8 mouse cellular contexts compared by ENCODE assay signal in genomic region chr11:97995564-97996288, GRCm38 (mm10). TPM values are rescaled to one million over a fixed set of nuclear protein-coding genes. Genes with fewer than 3 reads are reported as not detected.
A peak's percentile ranks its signal among the peaks of the same experiment; 100 is the strongest.
DNase-seq lines count a peak whose midpoint lies in the region; ATAC-seq lines count a peak whose summit lies in the region.

Arl5c (minus strand) TSS chr11:97996181.

- H3K36me3 ChIP-seq in intestine, embryonic 16.5 days (ENCODE audit: control insufficient read depth, insufficient read depth, low read length), result no peaks in the 10 kb centered on the region

- H3K27me3 ChIP-seq in intestine, embryonic 16.5 days (replicated peaks; ENCODE audit: control insufficient read depth, insufficient read depth, low read length), result no peaks in the 10 kb centered on the region

- intact Hi-C loops in gastrocnemius, postnatal 14 days (cut with DNase I; ENCODE audit: low total_unique reads), result no loop called here

- 0 out of 2 replicates have a peak within 1 kb of the TSS, but pooled peaks have one; percentile 14 for H3K27ac ChIP-seq in intestine, embryonic 16.5 days (ENCODE audit: low read length)

- H3K4me3 ChIP-seq in intestine, embryonic 16.5 days (ENCODE audit: low read length), result peak within 1 kb of the TSS; percentile 55

- DNase-seq in cerebellum, adult 18-20 months, result peak; percentile 28 to 30
- DNase-seq in cerebellum, adult 8-10 months, result no peak
- DNase-seq in adrenal gland, postnatal 14 days, result peak; percentile 75
- DNase-seq in gastrocnemius, postnatal 14 days, result peak; percentile 69
- DNase-seq in lung, postnatal 36 days, result peak; percentile 54
- peak; percentile 48 for DNase-seq in spleen, adult 12 weeks (ENCODE audit: low spot score)
- DNase-seq in cerebellum, postnatal 4 days (ENCODE audit: low spot score in 2 of 2), result no peak

- peak within 1 kb of the TSS; percentile 65 for H3K9ac ChIP-seq in intestine, embryonic 16.5 days (ENCODE audit: low read depth, low read length)

- peak; percentile 64 for ATAC-seq in intestine, embryonic 16.5 days

- no peaks in the 10 kb centered on the region for H3K9me3 ChIP-seq in intestine, embryonic 16.5 days (ENCODE audit: control insufficient read depth, low read length)

- H3K4me2 ChIP-seq in intestine, embryonic 16.5 days (ENCODE audit: low read depth, low read length), result peak within 1 kb of the TSS; percentile 94

- 3% methylated on average over 26 of the region's 26 CpGs for WGBS in intestine, embryonic 16.5 days

- H3K4me1 ChIP-seq in intestine, embryonic 16.5 days (ENCODE audit: control insufficient read depth, insufficient read depth, low read length), result peaks cover 16% of the 10 kb centered on the region

RNA-seq across cellular contexts. Expression of gene Arl5c, which starts in this region (rescaled TPM):
- 1.1 and 4.4 TPM in 2 replicates for total RNA-seq in adrenal gland, postnatal 14 days (2021)
- under 1 TPM; 0.64 to 0.75 TPM for total RNA-seq in gastrocnemius, postnatal 14 days (2021)
- polyA plus RNA-seq in intestine, embryonic 16.5 days (2015; fragmentation: Nextera tagmentation; extraction: Ambion mirVana), result 9.0 and 9.9 TPM in 2 replicates

Comparison
In these comparisons a context has a peak if more than half of its experiments do, and no peak if none do; other contexts are left out.
1. DNase-seq: peak in cerebellum, adult 18-20 months (2 of 2), adrenal gland, postnatal 14 days (single experiment), lung, postnatal 36 days (single experiment) and spleen, adult 12 weeks (single experiment); none in cerebellum, adult 8-10 months (single experiment) and cerebellum, postnatal 4 days (0 of 2).
2. Peak in DNase-seq in gastrocnemius, postnatal 14 days; RNA of the gene not detected or under 1 TPM.